Mouse (Mus musculus): ENCODE data around the gene Trim14. TPM values are rescaled to one million over a fixed set of nuclear protein-coding genes. Genes with fewer than 3 reads are reported as not detected.

Gene Trim14
- polyA plus RNA-seq, 1 experiment from 2014 or later, result 0.92 TPM

DNA sequence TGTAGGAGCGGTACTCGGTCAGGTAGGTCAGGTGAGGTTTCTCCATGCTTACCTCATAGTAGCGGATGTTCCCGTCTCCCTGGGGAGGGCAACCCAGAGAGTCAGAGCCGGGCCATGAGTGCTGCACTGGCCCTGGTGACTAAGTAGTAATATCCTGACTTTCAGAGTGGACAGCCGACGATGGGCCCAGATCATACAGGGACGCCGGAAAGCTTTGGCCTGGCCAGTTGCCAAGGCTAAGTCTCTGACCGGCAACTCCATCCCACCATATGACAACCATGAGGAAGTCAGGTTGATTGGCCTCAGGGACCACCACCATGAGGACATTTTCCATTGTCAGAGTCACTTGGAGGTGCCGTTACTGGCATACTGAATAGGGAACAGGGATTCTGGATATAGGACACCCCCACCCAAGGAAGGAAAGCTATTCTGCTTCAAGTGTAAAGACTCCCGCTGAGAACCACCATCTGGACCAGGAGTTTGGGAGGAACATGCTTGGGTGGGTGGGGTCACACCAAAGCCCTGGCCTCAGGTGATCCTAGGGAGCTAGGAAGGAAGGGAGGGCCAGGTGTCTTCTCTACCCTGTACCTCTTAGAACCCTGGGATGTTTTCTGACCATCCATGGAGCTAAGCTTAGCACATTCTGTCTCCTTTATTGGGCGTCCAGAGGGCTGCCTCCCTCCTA is 7.6 kb upstream of the Trim14 start:
- no peak overlapping the region for H3K27ac ChIP-seq (ENCODE audit: low read depth, low read length)
- no peaks in the 10 kb centered on the region for H3K36me3 ChIP-seq (ENCODE audit: control insufficient read depth, insufficient read depth, low read length)
- no peak for DNase-seq (ENCODE audit: low spot score)
- H3K4me1 ChIP-seq (ENCODE audit: control insufficient read depth, insufficient read depth, low read length), result no peaks in the 10 kb centered on the region
- H3K4me3 ChIP-seq (ENCODE audit: low read depth, low read length), result no peak overlapping the region
- 92% methylated on average over 13 of the region's 13 CpGs for WGBS
- ATAC-seq (ENCODE audit: insufficient read depth, low FRiP score, low TSS enrichment), result no peak
- no peak overlapping the region for H3K4me2 ChIP-seq (ENCODE audit: low read depth)
- no peaks in the 10 kb centered on the region for H3K9me3 ChIP-seq (ENCODE audit: control insufficient read depth, low read length)
- H3K9ac ChIP-seq (ENCODE audit: low read length), result no peak overlapping the region
- H3K27me3 ChIP-seq (ENCODE audit: control insufficient read depth, insufficient read depth, low read length), result no peaks in the 10 kb centered on the region

DNA sequence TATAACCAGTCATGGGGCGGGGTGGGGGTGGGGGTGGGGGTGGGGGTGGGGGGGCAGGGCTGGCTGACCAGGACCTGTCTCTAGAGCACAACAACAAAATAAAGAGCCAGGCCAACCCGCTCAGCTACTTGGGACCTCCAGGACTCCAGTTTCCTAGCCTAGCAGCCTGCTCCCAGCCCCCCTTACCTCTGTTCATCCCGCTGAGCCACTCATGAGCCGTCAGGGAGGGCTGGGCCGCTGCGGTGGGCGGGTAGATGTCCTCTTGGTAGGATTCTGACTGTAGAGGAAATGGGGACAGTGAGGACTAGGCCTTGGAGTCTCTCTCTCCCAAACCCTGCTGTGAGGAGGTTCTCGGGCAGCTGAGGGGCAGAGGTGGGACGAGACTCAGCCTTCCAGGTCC is 5.8 kb upstream of the Trim14 start:
- H3K4me3 ChIP-seq (ENCODE audit: low read depth, low read length), result no peak overlapping the region
- no peaks in the 10 kb centered on the region for H3K4me1 ChIP-seq (ENCODE audit: control insufficient read depth, insufficient read depth, low read length)
- WGBS, result 41% methylated on average over 8 of the region's 9 CpGs
- no peaks in the 10 kb centered on the region for H3K9me3 ChIP-seq (ENCODE audit: control insufficient read depth, low read length)
- H3K9ac ChIP-seq (ENCODE audit: low read length), result no peak overlapping the region
- H3K27me3 ChIP-seq (ENCODE audit: control insufficient read depth, insufficient read depth, low read length), result peaks cover 3% of the 10 kb centered on the region
- DNase-seq (ENCODE audit: low spot score) (no peak), ATAC-seq (ENCODE audit: insufficient read depth, low FRiP score, low TSS enrichment) (no peak)
- H3K27ac ChIP-seq (ENCODE audit: low read depth, low read length), result no peak overlapping the region
- H3K4me2 ChIP-seq (ENCODE audit: low read depth), result no peak overlapping the region
- H3K36me3 ChIP-seq (ENCODE audit: control insufficient read depth, insufficient read depth, low read length), result no peaks in the 10 kb centered on the region

DNA sequence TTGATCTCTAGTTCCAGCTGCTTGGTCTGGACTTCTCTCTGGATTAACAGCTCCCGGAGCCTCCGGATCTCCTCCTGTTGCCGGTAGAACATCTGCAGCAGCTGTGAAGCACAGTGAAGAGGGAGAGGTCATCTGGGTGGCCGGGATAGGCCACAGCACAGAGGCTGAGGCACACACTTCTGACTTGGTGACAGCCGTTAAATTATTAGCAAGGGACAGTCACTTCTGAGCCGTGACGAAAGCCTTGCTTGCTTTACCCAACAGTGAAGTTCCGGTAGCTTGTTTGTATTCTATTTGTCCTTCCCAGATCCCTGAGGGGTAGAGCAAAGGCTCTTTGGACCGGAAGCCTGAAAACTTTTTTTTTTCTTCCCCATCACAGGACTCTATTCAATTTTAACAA is 3.2 kb upstream of the Trim14 start:
- ATAC-seq (ENCODE audit: insufficient read depth, low FRiP score, low TSS enrichment), result no peak
- Histone ChIP-seq H3K4me3 (ENCODE audit: low read depth, low read length) (no peak overlapping the region), H3K36me3 (ENCODE audit: control insufficient read depth, insufficient read depth, low read length) (no peaks in the 10 kb centered on the region)

DNA sequence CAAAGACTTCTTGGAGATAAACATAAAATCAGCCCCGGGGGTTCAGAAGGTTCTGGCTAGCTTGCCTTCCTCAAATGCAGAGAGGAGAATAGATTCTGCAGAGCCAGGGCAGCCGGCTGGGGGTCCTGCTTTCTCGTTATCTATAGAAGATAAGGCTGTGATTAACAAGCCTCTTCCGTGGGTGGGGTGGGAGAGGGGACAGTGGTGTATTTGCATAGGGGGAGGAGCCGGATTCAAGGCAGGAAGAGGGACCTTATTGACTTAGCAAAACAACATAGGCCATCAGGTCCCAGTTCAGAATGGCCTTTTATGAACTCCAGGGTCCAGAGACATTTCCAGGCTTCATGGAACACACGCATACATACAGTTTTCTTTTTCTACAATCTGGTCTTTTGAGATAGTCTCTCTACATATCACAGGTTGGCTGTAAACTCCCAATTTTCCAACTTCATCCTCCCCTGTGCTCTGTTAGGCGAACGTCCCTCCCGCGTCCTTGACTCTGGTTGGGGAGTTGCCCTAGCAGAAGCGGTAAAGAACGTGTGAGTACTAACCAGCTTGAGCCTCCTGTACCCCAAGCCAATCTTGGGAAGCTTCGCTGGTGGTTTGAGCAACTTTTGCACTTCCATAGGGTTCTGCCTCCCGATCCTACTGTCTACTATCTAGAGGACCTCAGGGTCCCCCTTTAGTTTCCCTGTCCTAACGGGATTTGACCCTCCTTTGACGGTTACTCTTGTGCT is 679 bp downstream of the Trim14 start:
- H3K4me2 ChIP-seq (ENCODE audit: low read depth), result peak overlapping the region; percentile 72
- DNase-seq (ENCODE audit: low spot score) (no peak), ATAC-seq (ENCODE audit: insufficient read depth, low FRiP score, low TSS enrichment) (no peak)
- H3K9ac ChIP-seq (ENCODE audit: low read length), result no peak overlapping the region; the same call in 1 of the 2 replicates
- H3K27me3 ChIP-seq (ENCODE audit: control insufficient read depth, insufficient read depth, low read length), result peaks cover 36% of the 10 kb centered on the region
- no peaks in the 10 kb centered on the region for H3K36me3 ChIP-seq (ENCODE audit: control insufficient read depth, insufficient read depth, low read length)
- H3K27ac ChIP-seq (ENCODE audit: low read depth, low read length), result no peak overlapping the region
- WGBS, result 5% methylated on average over 16 of the region's 16 CpGs
- peak overlapping the region; percentile 43 for H3K4me3 ChIP-seq (ENCODE audit: low read depth, low read length)
- no peaks in the 10 kb centered on the region for H3K9me3 ChIP-seq (ENCODE audit: control insufficient read depth, low read length)
- no peaks in the 10 kb centered on the region for H3K4me1 ChIP-seq (ENCODE audit: control insufficient read depth, insufficient read depth, low read length)

More for the DNA sequence above, 3.2 kb upstream of the Trim14 start:
- DNase-seq (ENCODE audit: low spot score), result no peak
- Histone ChIP-seq H3K27me3 (ENCODE audit: control insufficient read depth, insufficient read depth, low read length) (peaks cover 28% of the 10 kb centered on the region), H3K4me1 (ENCODE audit: control insufficient read depth, insufficient read depth, low read length) (no peaks in the 10 kb centered on the region), H3K4me2 (ENCODE audit: low read depth) (no peak overlapping the region), H3K9me3 (ENCODE audit: control insufficient read depth, low read length) (no peaks in the 10 kb centered on the region), H3K27ac (ENCODE audit: low read depth, low read length) (no peak overlapping the region), H3K9ac (ENCODE audit: low read length) (no peak overlapping the region)
- 65% methylated on average over 9 of the region's 9 CpGs for WGBS

DNA sequence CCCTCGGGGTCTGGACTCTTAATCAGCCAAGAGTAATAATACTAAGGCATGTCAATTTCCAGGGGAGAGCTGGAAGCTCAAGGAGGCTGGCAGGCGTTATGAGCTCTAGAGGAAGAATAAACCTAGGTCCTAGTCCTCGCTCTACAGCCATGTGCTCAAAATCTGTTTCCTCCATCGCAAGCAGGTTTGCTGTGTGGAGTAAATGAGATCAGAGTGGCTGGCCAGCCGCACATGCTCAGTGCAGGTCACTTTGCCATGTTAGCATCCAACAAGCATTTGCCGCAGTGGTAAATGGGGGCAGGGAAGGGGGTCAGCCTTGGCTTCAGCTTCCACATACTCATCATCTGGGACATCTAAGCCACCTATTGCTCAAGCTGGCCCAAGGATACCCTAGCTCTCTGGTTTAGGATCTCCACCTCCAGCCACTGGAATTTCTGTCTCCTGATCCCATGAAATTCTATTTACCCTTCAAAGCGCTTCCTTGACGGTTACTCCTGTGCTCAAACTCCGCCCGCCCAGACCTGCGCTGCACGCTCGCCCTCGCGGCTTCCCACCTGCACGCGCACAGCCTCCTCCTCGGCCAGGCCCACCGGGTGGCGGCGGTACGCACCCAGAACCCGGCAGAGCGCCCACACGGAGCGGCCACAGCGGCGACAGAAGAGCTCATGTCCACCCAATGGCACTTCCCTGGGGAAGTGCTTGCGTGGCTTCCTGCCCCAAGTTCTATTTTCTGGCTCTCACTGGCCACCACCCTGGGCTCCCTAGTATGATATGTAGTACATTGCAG is 1.8 kb downstream of the Trim14 start:
- H3K27ac ChIP-seq (ENCODE audit: low read depth, low read length), result no peak overlapping the region
- peaks cover 36% of the 10 kb centered on the region for H3K27me3 ChIP-seq (ENCODE audit: control insufficient read depth, insufficient read depth, low read length)
- H3K4me2 ChIP-seq (ENCODE audit: low read depth), result peak overlapping the region; percentile 20; the same call in 1 of the 2 replicates
- no peaks in the 10 kb centered on the region for H3K4me1 ChIP-seq (ENCODE audit: control insufficient read depth, insufficient read depth, low read length)
- H3K9me3 ChIP-seq (ENCODE audit: control insufficient read depth, low read length), result no peaks in the 10 kb centered on the region
- ATAC-seq (ENCODE audit: insufficient read depth, low FRiP score, low TSS enrichment) (no peak), DNase-seq (ENCODE audit: low spot score) (no peak)
- 13% methylated on average over 29 of the region's 29 CpGs for WGBS
- H3K4me3 ChIP-seq (ENCODE audit: low read depth, low read length), result peak overlapping the region; percentile 20
- H3K9ac ChIP-seq (ENCODE audit: low read length), result no peak overlapping the region
- H3K36me3 ChIP-seq (ENCODE audit: control insufficient read depth, insufficient read depth, low read length), result no peaks in the 10 kb centered on the region

DNA sequence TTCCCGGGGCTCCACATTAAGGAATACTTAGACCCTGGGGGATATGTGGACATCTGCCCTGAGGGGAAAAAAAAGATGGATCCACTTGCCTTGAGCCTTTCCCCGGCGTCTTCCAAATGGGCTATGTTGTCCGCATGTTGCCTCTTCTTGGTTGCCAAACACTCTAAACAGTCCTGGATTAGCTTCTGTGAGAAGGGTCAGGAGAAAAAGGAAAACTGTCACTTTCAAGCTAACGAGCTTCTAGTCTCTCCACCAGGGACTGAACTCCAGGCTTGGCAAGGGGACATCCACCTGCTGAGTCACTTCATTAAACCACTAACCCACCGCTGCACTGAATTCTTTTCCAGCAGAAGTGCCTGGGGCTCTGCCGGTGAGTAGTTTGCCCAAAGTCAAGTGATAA is 3.0 kb downstream of the Trim14 start:
- DNase-seq (ENCODE audit: low spot score), result no peak
- Histone ChIP-seq H3K4me1 (ENCODE audit: control insufficient read depth, insufficient read depth, low read length) (no peaks in the 10 kb centered on the region), H3K9ac (ENCODE audit: low read length) (no peak overlapping the region), H3K9me3 (ENCODE audit: control insufficient read depth, low read length) (no peaks in the 10 kb centered on the region), H3K27me3 (ENCODE audit: control insufficient read depth, insufficient read depth, low read length) (peaks cover 34% of the 10 kb centered on the region), H3K4me3 (ENCODE audit: low read depth, low read length) (no peak overlapping the region), H3K27ac (ENCODE audit: low read depth, low read length) (no peak overlapping the region), H3K4me2 (ENCODE audit: low read depth) (no peak overlapping the region), H3K36me3 (ENCODE audit: control insufficient read depth, insufficient read depth, low read length) (no peaks in the 10 kb centered on the region)
- WGBS, result 86% methylated on average over 7 of the region's 7 CpGs
- ATAC-seq (ENCODE audit: insufficient read depth, low FRiP score, low TSS enrichment), result no peak

DNA sequence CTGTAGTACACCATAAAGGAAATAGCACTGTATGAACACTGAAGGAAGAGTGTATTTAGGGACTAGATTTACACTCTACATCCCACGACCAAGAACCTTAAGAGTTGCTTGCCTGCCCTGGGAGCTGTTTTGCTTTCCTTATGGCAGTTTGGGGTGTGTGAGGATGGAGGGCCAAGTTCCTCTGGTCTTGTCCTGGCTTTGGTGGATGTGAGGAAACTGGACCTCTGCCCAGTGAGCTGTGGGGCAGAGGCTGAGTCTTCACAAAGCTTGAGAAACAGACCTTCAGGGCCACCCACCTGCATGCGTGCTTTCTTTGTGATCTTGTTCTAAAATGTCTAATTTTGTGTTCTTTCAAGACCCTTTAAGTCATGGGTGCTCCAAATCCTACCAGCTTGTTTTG is 3.4 kb downstream of the Trim14 start:
- ATAC-seq (ENCODE audit: insufficient read depth, low FRiP score, low TSS enrichment) (no peak), DNase-seq (ENCODE audit: low spot score) (no peak)
- H3K27me3 ChIP-seq (ENCODE audit: control insufficient read depth, insufficient read depth, low read length), result peaks cover 33% of the 10 kb centered on the region
- no peak overlapping the region for H3K4me2 ChIP-seq (ENCODE audit: low read depth)
- no peaks in the 10 kb centered on the region for H3K9me3 ChIP-seq (ENCODE audit: control insufficient read depth, low read length)
- H3K9ac ChIP-seq (ENCODE audit: low read length), result no peak overlapping the region
- H3K4me1 ChIP-seq (ENCODE audit: control insufficient read depth, insufficient read depth, low read length), result 0 out of 2 replicates have a peak, but pooled peaks cover under 1% of the 10 kb centered on the region
- no peaks in the 10 kb centered on the region for H3K36me3 ChIP-seq (ENCODE audit: control insufficient read depth, insufficient read depth, low read length)
- H3K27ac ChIP-seq (ENCODE audit: low read depth, low read length), result no peak overlapping the region
- no peak overlapping the region for H3K4me3 ChIP-seq (ENCODE audit: low read depth, low read length)
- 78% methylated on average over 2 of the region's 2 CpGs for WGBS

DNA sequence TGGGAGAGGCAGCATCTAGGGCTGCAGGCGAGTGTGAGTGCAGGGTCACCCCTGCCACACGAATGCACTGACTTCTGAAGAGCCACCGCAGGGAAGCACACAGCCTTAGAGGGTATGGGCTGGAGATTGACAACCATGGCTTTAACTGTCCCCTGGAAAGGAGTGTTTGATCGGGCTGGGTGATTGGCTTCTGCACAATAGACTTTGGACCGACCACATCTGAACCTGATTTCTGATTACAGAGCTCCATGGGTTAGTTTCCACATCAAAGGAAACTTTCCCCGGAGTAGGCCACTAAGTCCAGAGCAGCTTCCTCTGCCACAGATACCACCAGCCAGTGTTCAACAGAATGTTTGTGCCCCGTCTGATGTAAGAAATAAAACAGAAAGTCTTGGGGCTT is 6.2 kb downstream of the Trim14 start:
- Histone ChIP-seq H3K9me3 (ENCODE audit: control insufficient read depth, low read length) (no peaks in the 10 kb centered on the region), H3K9ac (ENCODE audit: low read length) (no peak overlapping the region), H3K4me2 (ENCODE audit: low read depth) (no peak overlapping the region), H3K4me3 (ENCODE audit: low read depth, low read length) (no peak overlapping the region), H3K36me3 (ENCODE audit: control insufficient read depth, insufficient read depth, low read length) (no peaks in the 10 kb centered on the region), H3K4me1 (ENCODE audit: control insufficient read depth, insufficient read depth, low read length) (0 out of 2 replicates have a peak, but pooled peaks cover 2% of the 10 kb centered on the region), H3K27ac (ENCODE audit: low read depth, low read length) (no peak overlapping the region), H3K27me3 (ENCODE audit: control insufficient read depth, insufficient read depth, low read length) (peaks cover 13% of the 10 kb centered on the region)
- ATAC-seq (ENCODE audit: insufficient read depth, low FRiP score, low TSS enrichment), result no peak
- 42% methylated on average over 7 of the region's 7 CpGs for WGBS
- DNase-seq (ENCODE audit: low spot score), result no peak
